Mouse (Mus musculus): Measurements from ENCODE around the gene Rcn3.
"Not testable (repeated sequence)": the region's sequence is repeated elsewhere in the genome, so short reads cannot be mapped to it uniquely, and the experiment has no call there.

Gene Rcn3

DNA sequence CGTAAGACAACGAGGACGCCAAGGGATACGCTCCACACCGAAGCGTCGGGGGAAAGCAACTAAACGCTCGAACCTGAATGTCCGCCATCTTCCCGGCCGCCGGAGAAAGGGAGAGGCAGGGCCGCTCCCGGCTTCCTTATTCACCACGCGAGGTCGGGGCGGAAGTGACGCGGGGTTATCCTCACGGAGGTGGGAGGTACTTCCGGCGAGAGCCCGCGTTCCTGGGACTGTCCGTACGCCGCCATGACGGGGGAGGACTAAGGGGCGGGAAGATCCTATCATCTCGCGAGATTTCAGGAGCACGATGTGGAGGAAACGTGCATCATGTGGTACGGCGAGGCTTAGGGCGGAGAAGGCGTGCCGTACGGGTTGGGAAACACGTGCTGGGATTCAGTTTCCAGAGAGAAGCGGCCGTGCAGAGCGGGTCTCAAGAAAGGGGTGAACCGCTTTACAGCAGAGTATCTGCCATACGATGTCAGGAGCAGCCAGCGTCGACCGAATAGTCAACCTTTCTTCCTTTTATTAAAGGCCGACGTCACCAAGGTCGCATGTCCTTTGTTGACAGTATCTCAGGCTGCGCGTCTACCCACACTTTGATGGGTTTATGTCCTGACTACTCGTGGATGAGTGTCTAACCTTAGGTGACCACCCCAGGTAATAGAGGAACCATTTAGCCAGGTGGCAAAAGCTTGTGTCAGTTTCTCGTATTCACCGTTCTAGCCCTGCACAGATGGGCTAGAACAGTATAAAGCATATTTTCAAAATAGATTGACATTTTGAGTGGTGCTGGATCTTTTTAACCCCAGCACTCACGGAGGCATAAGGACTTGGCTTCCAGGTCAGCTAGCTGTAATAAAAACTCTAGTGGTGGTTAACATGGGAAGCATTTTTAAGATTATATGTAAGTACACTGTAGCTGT lies 32.5 kb upstream of the Rcn3 start, which contains the start of gene Rps11:
TSS of gene Rps11 (minus strand) at position 216 of the 920 bp plus-strand sequence.
- DNase-seq (ENCODE audit: low spot score) = peak; percentile 97

DNA sequence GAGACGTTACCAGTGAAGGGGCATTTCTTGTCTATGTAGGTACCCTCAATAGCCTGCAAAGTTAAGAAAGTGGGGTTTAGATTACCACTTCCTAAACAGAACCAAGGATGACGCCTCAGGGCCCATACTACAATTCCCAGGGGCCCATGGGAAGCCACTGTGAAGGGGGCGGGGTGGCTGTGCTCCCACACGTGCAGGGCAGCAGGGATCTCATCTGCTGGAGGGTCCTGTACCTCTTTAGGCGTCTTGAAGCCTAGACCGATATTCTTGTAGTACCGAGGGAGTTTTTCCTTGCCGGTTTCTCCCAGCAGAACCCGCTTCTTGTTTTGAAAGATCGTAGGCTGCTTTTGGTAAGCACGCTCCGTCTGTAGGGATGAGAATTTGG lies 31.2 kb upstream of the Rcn3 start:
- DNase-seq (ENCODE audit: low spot score) = no peak

DNA sequence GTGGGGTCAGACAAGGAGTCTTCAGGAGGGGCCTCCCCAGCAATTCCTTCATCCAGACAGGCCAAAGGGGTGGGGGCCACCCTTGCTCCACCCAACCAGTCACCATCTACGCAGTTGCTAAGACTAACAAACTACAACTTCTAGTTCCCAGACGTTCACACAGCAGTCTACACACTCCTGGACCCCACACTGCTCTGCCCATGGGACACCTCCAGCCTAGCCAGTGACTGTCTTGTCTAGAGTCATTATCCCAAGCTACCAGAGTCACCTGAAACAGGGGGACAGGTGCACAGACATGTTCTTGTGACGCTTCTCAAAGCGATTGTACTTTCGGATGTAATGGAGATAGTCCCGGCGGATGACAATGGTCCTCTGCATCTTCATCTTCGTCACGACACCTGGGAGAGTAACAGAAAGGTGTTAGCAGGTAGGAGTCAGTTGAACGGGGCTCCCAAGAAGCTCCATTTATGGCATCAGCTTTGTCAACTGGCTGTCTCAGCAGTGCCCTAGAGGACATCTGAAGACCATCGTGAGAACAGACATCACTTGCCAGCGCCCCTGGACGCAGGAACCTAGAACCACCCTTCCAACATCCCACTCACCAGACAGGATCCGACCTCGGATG lies 30.7 kb upstream of the Rcn3 start:
- no peak for DNase-seq (ENCODE audit: low spot score)

DNA sequence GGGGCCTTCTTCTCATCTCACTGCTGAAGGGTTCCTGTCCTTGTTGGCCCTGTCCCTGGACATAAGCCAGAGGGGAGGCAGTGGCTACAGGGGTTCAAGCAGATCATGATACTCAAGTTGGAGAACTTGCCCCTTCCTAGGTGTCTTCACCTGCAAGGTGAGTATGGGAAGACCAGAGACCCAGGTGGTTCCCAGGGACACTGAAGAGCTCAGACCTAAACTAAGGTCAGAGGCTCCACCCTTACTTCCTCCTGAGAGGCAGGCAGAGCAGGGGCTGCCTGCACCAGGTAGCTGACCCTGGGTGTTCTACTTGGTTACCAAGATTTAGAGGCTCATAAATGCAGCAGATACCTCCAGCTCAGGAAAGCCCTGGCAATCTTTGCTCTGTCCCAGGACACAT lies 29.9 kb upstream of the Rcn3 start:
- DNase-seq (ENCODE audit: low spot score) = no peak

DNA sequence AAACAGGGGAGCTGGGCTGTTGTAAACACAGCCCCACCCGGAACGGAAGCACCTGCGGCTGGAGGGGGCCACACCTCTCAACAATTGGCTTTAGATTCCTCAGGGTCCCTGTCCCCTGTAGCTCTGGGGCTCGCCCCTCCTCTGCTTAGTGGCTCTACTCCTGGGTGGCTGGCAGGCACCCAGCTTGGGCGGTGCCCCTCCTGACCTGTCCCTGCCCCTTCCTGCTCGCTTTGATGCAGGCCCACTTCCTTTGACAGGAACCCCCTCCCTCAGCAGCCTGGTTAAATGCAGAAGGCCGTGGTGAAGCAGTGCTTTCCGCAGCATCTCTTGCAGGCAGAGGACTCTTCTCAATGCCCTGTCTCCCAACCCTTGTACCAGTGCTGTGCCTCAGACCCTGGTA lies 29.4 kb upstream of the Rcn3 start:
- DNase-seq (ENCODE audit: low spot score) = peak; percentile 64

DNA sequence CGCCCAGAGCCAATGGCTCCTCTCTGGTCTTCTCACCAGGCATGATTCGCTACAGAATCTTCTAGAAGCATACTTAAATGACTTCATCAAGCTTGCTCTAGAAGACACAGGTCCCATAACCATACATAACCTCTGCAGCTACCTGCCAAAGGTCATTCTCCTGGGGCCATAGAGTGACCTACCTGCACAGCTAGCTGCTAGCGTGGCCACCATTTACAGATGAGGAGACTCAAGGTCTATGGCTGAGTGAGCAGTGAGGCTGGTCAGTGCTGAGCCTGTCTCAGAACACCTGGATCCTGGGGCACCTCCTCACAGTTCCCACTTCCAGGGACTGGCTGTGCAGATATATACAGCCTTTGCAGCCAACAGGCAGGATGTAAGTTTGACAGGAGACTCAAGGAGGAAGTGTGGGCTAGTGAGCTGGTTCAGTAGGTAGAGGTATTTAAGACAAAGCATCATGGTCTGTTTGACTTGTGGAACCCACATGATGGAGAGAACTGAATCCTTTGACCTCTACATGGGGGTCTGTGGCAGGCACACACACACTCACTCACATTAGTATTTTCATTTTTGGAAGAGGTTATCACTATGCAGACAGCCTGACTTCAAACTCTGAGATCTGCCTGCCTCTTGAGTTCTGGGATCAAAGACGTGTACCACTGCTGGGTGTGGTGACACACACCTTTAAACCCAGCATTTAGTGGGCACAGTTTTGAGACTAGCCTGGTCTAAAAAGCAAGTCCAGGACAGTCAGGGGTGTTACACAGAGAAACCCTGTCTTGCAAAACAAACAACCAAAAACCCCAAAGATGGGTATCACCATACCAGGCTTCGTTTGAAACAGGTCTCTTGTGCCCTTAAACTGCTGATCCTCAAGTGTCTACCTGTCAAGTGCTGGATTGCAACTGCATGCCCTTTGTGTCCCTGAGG lies 28.0 kb upstream of the Rcn3 start:
- DNase-seq (ENCODE audit: low spot score) = no peak

DNA sequence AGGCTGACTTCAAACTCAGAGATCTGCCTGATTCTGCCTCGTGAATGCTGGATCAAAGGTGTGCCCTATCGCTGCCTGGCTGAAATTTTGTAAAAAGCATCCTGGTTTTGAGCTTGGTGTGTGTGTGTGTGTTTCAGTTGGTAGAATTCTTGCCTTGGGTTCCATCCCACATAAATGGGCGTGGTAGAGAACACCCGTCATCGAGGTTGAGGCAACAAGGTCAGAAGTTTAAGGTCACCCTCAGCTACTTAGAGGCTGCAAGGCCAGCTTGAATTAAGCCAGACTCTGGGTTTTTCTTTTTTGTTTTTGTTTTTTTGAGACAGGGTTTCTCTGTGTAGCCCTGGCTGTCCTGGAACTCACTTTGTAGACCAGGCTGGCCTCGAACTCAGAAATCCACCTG lies 26.3 kb upstream of the Rcn3 start:
- DNase-seq (ENCODE audit: low spot score) = no peak

DNA sequence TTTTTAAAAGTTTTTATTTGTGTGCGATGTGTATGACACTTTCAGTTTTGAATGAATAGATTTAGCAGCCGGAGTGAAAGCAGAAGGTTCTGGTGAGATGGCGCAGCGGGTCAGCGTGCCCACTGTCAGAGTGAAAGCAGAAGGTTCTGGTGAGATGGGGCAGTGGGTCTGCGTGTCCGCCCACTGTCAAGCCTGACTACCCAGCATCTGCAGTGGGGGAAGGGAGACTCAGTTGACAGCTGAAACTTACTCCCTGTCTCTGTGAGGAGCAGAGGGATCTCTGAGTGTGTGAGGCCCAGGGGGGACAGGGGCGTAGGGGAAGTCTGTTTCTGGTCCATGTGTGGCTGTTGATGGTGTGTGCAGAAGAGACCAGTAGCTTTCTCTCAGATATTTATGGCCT lies 25.5 kb upstream of the Rcn3 start:
- DNase-seq (ENCODE audit: low spot score) = no peak

DNA sequence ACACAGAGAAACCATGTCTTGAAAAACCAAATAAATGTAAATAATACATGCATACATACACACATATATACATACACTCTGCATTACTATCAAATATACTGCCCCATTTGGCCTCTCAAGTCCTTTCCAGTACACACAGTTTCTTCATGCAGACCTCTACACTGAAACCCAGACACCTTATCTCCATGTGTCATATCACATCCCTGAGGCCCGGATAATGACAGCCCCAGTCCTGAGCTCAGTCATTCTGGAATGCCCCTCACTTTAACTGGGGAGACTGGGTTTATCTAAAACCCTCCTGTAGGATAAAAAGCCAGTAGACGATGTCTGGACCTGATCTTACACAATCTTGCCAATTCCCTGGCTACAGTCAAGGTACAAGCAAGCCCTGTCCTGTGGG lies 21.5 kb upstream of the Rcn3 start:
- DNase-seq (ENCODE audit: low spot score) = no peak

DNA sequence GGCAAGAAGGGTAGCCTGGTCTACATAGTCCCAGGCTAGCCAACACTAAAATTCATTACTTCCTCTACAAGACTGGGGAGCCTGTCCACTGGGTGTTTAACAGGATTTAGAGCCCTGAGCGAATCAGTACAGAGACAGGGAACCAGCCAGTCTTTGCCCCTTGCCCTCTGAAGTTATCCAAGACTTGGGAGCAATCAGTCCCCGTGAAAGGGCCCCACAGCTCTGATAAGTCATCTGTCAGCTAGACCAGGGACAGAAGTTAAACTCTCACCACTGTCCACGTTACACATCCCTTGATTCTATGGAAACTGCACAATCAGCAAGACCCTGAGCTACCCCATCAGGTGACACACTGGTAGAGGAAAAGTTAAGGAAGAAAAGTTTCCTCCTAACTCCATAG lies 20.5 kb upstream of the Rcn3 start:
- no peak for DNase-seq (ENCODE audit: low spot score)

DNA sequence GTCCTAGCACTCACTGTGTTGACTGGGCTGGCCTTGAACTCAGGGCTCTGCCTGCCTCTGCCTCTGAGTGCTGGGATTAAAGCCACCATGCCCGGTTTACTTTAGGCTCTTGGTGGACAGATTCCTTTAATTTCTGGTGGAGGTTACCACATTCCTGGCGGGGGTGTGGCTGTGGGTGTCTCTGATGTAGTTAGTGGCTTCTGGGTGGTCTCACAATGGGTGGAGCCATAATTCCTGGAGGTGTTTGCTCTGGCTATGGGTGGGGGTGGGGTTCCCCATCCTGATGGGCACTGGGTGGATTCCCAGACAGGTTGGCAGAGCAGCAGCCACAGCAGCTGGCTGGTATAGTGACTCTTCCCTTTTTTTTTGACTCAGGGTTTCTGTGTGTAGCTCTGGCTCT lies 19.9 kb upstream of the Rcn3 start:
- no peak for DNase-seq (ENCODE audit: low spot score)

DNA sequence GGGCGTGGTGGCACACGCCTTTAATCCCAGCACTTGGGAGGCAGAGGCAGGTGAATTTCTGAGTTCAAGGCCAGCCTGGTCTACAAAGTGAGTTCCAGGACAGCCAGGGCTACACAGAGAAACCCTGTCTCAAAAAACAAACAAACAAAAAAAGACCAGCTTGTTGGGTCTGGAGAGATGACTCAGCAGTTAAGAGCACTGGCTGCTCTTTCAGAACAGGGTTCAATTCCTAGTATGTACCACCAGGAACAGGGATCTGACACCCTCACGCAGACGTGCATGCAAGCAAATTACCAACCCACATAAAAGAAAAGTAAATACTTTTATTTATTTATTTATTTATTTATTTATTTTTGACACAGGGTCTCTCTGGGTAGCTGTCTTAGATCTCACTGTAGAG lies 18.1 kb upstream of the Rcn3 start:
- DNase-seq (ENCODE audit: low spot score) = not testable (repeated sequence)

DNA sequence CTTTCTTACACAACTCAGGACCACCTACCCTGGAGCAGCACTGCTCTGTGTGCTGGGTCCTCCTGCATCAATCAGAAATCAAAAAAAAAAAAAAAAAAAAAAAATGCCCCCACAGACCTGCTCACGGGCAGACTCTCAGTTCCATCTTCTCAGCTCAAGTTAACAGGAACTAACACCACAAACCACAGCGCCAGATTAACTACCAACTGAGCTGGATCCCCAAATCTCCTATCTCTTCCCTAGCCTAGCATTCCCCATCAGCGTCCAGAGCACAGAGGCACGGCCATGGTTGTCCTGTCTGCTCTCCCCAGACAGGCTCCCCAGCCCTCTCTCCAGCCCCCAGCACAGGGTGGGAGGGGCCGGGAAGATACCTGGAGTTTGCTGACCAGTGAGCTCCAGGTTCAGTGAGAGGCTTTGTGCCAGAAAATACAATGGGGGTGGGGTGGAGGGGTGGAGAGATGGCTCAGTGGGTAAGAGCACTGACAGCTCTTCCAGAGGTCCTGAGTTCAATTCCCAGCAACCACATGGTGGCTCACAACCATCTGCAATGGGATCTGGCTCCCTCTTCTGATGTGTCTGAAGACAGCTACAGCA lies 15.1 kb upstream of the Rcn3 start:
- no peak for DNase-seq (ENCODE audit: low spot score)

DNA sequence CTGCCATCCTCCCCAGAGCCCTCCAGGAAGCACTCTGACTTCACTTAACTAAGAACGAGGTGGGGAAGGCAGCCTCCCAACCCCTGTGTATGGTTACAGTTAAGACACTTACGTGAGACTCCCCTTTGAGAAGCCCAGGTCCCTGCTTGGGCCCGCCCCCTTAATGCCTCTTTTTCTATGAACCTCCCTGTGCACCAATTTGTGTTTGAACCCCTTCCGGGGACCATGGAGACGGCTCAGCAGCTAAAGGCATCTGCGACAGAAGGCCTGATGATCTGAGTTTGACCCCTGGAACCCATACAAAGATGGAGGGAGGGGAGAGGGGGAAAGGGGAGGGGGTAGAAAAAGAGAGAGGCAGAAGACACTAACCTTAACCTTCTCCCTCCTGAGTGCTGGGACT lies 14.4 kb upstream of the Rcn3 start:
- no peak for DNase-seq (ENCODE audit: low spot score)

DNA sequence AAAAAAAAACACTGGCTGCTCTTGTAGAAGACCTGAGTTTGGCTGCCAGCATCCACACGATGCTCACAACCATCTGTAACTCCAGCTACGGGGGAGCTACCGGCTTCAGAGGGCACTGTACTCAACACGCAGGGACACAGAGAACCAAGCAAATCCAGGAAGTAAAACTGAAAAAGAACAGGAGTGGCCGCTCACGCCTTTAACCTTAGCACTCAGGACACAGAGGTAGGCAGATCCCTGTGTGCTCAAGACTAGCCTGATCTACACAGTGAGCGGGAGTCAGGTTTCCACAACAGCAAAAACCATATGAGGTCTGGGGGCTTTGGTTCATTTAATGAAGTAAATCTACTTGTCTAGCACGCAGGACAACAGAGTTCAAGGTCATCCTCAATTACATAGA lies 13.5 kb upstream of the Rcn3 start:
- no peak for DNase-seq (ENCODE audit: low spot score)

DNA sequence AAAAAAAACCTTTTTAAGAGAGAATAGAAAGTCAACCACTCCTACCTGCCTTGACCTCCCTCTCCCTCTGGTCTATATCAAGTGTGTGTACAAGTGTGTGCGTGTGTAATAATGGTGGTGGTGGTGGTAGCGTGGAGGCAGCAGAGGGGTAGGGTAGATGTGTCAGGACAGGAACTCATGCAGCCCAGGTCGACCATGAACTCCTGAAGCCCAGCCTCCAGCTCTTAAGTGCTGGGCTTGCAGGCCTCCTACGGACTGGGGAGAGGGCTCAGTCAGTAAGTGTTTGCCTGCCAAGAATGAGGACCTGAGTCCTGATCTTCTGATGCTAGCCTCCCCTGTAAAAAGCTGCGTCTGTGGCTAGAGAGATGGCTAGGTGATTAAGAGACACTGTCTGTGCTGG lies 12.9 kb upstream of the Rcn3 start:
- no peak for DNase-seq (ENCODE audit: low spot score)

DNA sequence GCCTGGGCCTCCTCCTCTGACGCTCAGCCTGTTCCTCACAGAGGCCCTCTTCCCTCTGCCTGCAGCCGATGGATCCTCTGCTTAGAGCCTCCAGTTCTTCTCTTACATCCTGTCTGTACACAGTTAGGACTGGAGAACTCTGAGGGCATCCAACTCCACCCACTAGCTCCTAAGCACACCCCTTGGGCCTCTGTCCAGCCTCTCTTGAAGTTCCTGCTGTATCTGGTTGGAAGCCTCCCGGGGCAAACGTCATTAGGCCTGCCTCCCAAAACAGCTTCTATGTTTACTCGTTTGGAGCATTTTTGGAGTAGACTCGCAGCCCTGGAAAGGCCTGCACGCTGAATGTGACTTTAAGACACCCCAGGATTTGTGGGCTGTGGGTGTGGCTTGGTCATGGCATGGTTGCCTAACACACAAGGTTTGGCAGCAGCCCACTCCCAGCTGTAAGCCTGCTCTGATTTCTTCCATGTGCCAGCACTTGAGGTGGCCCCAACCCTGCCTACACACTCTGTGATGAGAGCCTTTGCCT lies 11.7 kb upstream of the Rcn3 start, which contains the start of gene Fcgrt:
TSS of gene Fcgrt (minus strand) at position 200 of the 529 bp plus-strand sequence.
- DNase-seq (ENCODE audit: low spot score) = no peak

DNA sequence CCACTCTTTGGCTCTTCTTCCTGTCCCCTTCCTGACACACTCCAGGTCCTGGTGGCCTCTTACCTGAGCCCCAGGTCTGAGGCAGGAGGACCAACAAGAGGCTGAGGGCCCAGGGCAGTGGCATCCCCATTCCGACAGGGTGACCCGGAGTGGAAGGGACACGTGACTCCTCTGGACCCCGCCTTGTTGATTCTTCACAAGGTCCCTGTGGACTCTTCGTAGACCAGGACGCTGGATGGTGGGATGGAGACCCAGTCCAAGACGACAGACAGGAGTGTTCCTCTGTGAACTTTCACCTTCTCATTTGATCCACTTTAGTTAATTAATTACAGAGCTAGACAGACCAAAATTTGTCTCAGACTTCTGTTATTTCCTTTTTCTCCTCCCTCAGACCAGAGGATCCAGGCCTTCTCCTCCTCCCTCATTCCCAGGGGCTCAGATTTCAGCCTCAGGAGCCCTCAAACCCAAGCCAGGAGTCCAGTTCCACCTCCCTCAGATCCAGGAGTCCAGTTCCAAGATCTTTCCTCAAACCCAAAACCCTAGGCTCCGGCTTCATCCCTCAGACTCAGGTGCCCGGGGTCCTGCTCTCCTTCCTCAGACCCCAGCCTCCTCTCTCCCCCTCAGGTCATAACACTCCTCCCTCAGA lies 11.0 kb upstream of the Rcn3 start:
- DNase-seq (ENCODE audit: low spot score) = no peak

DNA sequence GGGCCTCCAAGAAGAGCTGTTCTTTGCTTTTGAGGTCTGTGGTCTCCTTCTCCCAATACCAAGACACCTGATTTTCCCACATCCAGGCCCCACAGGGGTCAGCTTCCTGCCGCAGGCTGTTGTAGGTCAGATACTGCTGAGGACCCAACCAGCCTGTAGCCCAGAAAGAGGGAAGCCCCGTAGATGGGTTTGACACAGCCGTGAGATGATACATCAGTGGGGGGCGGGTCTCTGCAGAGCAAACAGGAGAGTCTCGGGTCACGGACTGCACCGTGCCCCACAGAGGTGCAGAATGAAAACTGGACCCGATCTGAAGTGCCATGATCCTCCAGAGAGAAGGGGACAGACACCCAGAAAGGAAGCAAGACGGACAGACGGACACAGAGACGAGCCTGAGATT lies 10.4 kb upstream of the Rcn3 start:
- no peak for DNase-seq (ENCODE audit: low spot score)

DNA sequence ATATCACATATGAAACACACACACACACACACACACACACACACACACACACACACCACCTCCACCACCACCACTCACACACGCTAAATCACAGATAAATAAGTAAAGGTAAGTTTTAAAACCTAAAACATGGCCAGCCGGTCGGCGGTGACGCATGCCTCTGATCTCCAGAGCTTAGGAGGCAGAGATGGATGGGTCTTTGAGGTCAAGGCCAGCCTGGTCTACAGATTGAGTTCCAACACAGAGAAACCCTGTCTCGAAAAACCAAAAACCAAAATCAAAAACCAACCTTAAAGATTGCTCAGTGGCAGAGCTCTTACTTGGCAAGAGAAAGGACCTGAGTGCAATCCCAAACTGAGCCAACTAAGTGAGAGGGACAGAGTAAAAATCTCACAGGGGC lies 8.0 kb upstream of the Rcn3 start:
- no peak for DNase-seq (ENCODE audit: low spot score)

DNA sequence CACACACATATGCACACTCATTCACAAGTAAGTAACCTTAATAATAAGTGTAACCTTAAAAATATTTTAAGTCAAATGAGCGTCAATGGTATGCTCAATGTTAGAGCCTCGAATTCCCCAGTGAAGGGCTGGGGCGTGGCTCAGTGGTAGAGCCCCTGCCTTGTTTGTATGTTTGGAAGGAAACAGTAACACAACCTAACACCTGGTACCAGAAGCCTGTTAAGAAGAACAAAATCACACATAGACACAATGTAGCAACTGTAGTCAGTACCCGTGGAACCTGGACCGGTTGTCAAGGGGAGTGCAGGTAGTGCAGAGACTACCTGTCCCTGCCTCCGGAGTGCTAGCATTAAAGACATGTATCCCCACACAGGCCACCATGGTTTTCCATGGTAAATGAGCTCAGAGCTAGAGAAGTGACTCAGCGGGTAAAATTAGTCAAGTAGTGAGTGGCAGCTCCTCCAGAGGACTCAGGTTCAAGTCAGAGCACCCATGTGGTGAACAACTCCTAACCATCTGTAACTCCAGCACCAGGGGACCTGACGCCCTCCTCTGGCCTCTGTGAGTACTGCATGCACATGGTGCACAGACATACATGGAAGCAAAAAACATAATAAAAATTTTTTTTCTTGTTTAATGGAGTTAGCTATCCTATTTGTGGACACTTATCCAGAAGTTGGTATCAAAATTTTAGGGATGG lies 6.7 kb upstream of the Rcn3 start:
- no peak for DNase-seq (ENCODE audit: low spot score)

Measured in spleen, adult 12 weeks (tissue).